8 mouse cellular contexts compared by ENCODE assay signal in genomic region chr1:72869681-72870614, GRCm38 (mm10). TPM values are rescaled to one million over a fixed set of nuclear protein-coding genes. Genes with fewer than 3 reads are reported as not detected.
DNase-seq lines count a peak whose midpoint lies in the region; ATAC-seq lines count a peak whose summit lies in the region.

No protein-coding gene starts in this region.

- peaks cover 30% of the 10 kb centered on the region for H3K27me3 ChIP-seq in forebrain, embryonic 10.5 days (ENCODE audit: poor library complexity, severe bottlenecking)
- H3K27me3 ChIP-seq in heart, embryonic 14.5 days (ENCODE audit: control insufficient read depth, insufficient read depth, low read length) = no peaks in the 10 kb centered on the region
- no peaks in the 10 kb centered on the region for H3K27me3 ChIP-seq in kidney, embryonic 16.5 days (ENCODE audit: insufficient read depth, low read length)
- H3K27me3 ChIP-seq in liver, embryonic 16.5 days (ENCODE audit: control insufficient read depth, insufficient read depth, low read depth, low read length) = peaks cover 44% of the 10 kb centered on the region
- peaks cover 25% of the 10 kb centered on the region for H3K27me3 ChIP-seq in neural tube, embryonic 13.5 days

- ATAC-seq in heart, embryonic 14.5 days (ENCODE audit: insufficient number of reproducible peaks, insufficient read depth, low FRiP score, low read depth) = peak; percentile 47
- ATAC-seq in kidney, embryonic 16.5 days (ENCODE audit: low FRiP score, low TSS enrichment) = peak; percentile 60
- peak; percentile 40; the same call in 1 of the 2 replicates for ATAC-seq in liver, embryonic 16.5 days (ENCODE audit: low read depth)
- no peak for ATAC-seq in neural tube, embryonic 13.5 days (ENCODE audit: low read depth)

- peak overlapping the region; percentile 98 for H3K4me2 ChIP-seq in heart, embryonic 14.5 days (ENCODE audit: low read length)
- H3K4me2 ChIP-seq in kidney, embryonic 16.5 days (replicated peaks; ENCODE audit: low read depth, low read length) = peak overlapping the region; percentile 94
- peak overlapping the region; percentile 58 for H3K4me2 ChIP-seq in liver, embryonic 16.5 days (ENCODE audit: low read depth, low read length)
- peak overlapping the region; percentile 85 for H3K4me2 ChIP-seq in neural tube, embryonic 13.5 days

- peak overlapping the region; percentile 87 for H3K27ac ChIP-seq in forebrain, embryonic 10.5 days
- peak overlapping the region; percentile 18 to 35; a peak in 3 of 4 replicates for H3K27ac ChIP-seq in heart, embryonic 14.5 days (replicated peaks in 1 of 2; ENCODE audit: control insufficient read depth in 1 of 2, insufficient read depth in 1 of 2, low read depth in 2 of 2, low read length in 2 of 2)
- peak overlapping the region; percentile 86 for H3K27ac ChIP-seq in kidney, embryonic 16.5 days (ENCODE audit: low read length)
- no peak overlapping the region for H3K27ac ChIP-seq in liver, embryonic 16.5 days (ENCODE audit: low read length)
- H3K27ac ChIP-seq in neural tube, embryonic 13.5 days (replicated peaks) = peak overlapping the region; percentile 79

- WGBS in forebrain, embryonic 10.5 days = 4% methylated on average over 22 of the region's 22 CpGs
- 11% methylated on average over 22 of the region's 22 CpGs for WGBS in heart, embryonic 14.5 days
- 7% methylated on average over 22 of the region's 22 CpGs for WGBS in kidney, embryonic 16.5 days
- WGBS in liver, embryonic 16.5 days (ENCODE audit: insufficient replicate concordance) = 5% methylated on average over 22 of the region's 22 CpGs
- 4% methylated on average over 22 of the region's 22 CpGs for WGBS in neural tube, embryonic 13.5 days

- H3K4me3 ChIP-seq in forebrain, embryonic 10.5 days = peak overlapping the region; percentile 68
- peak overlapping the region; percentile 61 to 75 for H3K4me3 ChIP-seq in heart, embryonic 14.5 days (ENCODE audit: control insufficient read depth in 1 of 2, insufficient read depth in 1 of 2, low read depth in 1 of 2, low read length in 2 of 2)
- peak overlapping the region; percentile 72 for H3K4me3 ChIP-seq in kidney, embryonic 16.5 days (ENCODE audit: low read length)
- H3K4me3 ChIP-seq in liver, embryonic 16.5 days (ENCODE audit: low read depth, low read length) = peak overlapping the region; percentile 33
- peak overlapping the region; percentile 55 for H3K4me3 ChIP-seq in neural tube, embryonic 13.5 days

- H3K36me3 ChIP-seq in forebrain, embryonic 10.5 days (replicated peaks) = peaks cover 14% of the 10 kb centered on the region; the same call in 1 of the 2 replicates
- H3K36me3 ChIP-seq in heart, embryonic 14.5 days (ENCODE audit: control insufficient read depth, insufficient read depth, low read length) = peaks cover 27% of the 10 kb centered on the region
- H3K36me3 ChIP-seq in kidney, embryonic 16.5 days (ENCODE audit: insufficient read depth, low read length) = no peaks in the 10 kb centered on the region
- no peaks in the 10 kb centered on the region for H3K36me3 ChIP-seq in liver, embryonic 16.5 days (ENCODE audit: control insufficient read depth, insufficient read depth)
- no peaks in the 10 kb centered on the region for H3K36me3 ChIP-seq in neural tube, embryonic 13.5 days

- peak; percentile 53 for DNase-seq in CD4-positive helper T cell, adult 2 months (ENCODE audit: low read depth, low spot score)
- DNase-seq in adrenal gland, postnatal 4 days (ENCODE audit: low spot score in 2 of 2) = peak; percentile 31 to 51
- DNase-seq in forebrain, embryonic 10.5 days (ENCODE audit: extremely low spot score, low spot score) = peak; percentile 85
- DNase-seq in thymus, adult 18-20 months = peak; percentile 21 to 26

- peak overlapping the region; percentile 64 for H3K9ac ChIP-seq in heart, embryonic 14.5 days (ENCODE audit: low read length)
- peak overlapping the region; percentile 57 for H3K9ac ChIP-seq in kidney, embryonic 16.5 days (replicated peaks; ENCODE audit: low read length)
- H3K9ac ChIP-seq in liver, embryonic 16.5 days (ENCODE audit: low read depth, low read length) = no peak overlapping the region
- peak overlapping the region; percentile 74 for H3K9ac ChIP-seq in neural tube, embryonic 13.5 days

- no peaks in the 10 kb centered on the region for H3K9me3 ChIP-seq in forebrain, embryonic 10.5 days
- no peaks in the 10 kb centered on the region for H3K9me3 ChIP-seq in heart, embryonic 14.5 days (ENCODE audit: control insufficient read depth, low read length)
- no peaks in the 10 kb centered on the region for H3K9me3 ChIP-seq in kidney, embryonic 16.5 days (ENCODE audit: low read length)
- no peaks in the 10 kb centered on the region for H3K9me3 ChIP-seq in liver, embryonic 16.5 days (replicated peaks; ENCODE audit: control insufficient read depth, low read length)
- H3K9me3 ChIP-seq in neural tube, embryonic 13.5 days = no peaks in the 10 kb centered on the region

- H3K4me1 ChIP-seq in forebrain, embryonic 10.5 days = peaks cover 85% of the 10 kb centered on the region
- peaks cover 6 to 33% of the 10 kb centered on the region in 2 experiments for H3K4me1 ChIP-seq in heart, embryonic 14.5 days (ENCODE audit: control insufficient read depth in 2 of 2, insufficient read depth in 2 of 2, low read length in 2 of 2)
- peaks cover 37% of the 10 kb centered on the region for H3K4me1 ChIP-seq in kidney, embryonic 16.5 days (ENCODE audit: insufficient read depth, low read length)
- peaks cover 6% of the 10 kb centered on the region for H3K4me1 ChIP-seq in liver, embryonic 16.5 days (ENCODE audit: control insufficient read depth, low read depth, low read length)
- peaks cover 91% of the 10 kb centered on the region for H3K4me1 ChIP-seq in neural tube, embryonic 13.5 days (replicated peaks)

RNA-seq across cellular contexts. Expression of gene Igfbp5, which starts 4.7 kb away (rescaled TPM):
- 100 to 1,000 TPM; 111 to 142 TPM for total RNA-seq in adrenal gland, postnatal 4 days (2021)
- 45.9 and 51.3 TPM in 2 replicates for polyA plus RNA-seq in forebrain, embryonic 10.5 days (2016; fragmentation: Nextera tagmentation; extraction: Ambion mirVana)
- 64.3 and 90.1 TPM in 2 replicates for polyA plus RNA-seq in heart, embryonic 14.5 days (2014; fragmentation: Nextera tagmentation; extraction: Ambion mirVana)
- 89.0 and 104 TPM in 2 replicates for polyA plus RNA-seq in kidney, embryonic 16.5 days (2015; fragmentation: Nextera tagmentation; extraction: Ambion mirVana)
- 1.0 and 1.7 TPM in 2 replicates for polyA plus RNA-seq in liver, embryonic 16.5 days (2015; fragmentation: Nextera tagmentation; extraction: Ambion mirVana)
- 158 and 172 TPM in 2 replicates for polyA plus RNA-seq in neural tube, embryonic 13.5 days (2015; fragmentation: Nextera tagmentation; extraction: Ambion mirVana)

RNA-seq across cellular contexts. Expression of gene Igfbp2, which starts 45.6 kb away (rescaled TPM):
- total RNA-seq in adrenal gland, postnatal 4 days (2021) = 100 to 1,000 TPM in 1 of 2 experiments, 10 to 100 TPM in 1; 26.7 to 306 TPM
- polyA plus RNA-seq in forebrain, embryonic 10.5 days (2016; fragmentation: Nextera tagmentation; extraction: Ambion mirVana) = 742 and 777 TPM in 2 replicates
- 53.2 and 67.5 TPM in 2 replicates for polyA plus RNA-seq in heart, embryonic 14.5 days (2014; fragmentation: Nextera tagmentation; extraction: Ambion mirVana)
- 144 and 152 TPM in 2 replicates for polyA plus RNA-seq in kidney, embryonic 16.5 days (2015; fragmentation: Nextera tagmentation; extraction: Ambion mirVana)
- polyA plus RNA-seq in liver, embryonic 16.5 days (2015; fragmentation: Nextera tagmentation; extraction: Ambion mirVana) = 13.4 and 17.9 TPM in 2 replicates
- polyA plus RNA-seq in neural tube, embryonic 13.5 days (2015; fragmentation: Nextera tagmentation; extraction: Ambion mirVana) = 337 and 391 TPM in 2 replicates

Comparison
In these comparisons a context has a peak if more than half of its experiments do, and no peak if none do; other contexts are left out.
1. DNase-seq: peak in every context shown above with its lines; median percentile 85 in forebrain, embryonic 10.5 days; 53 in CD4-positive helper T cell, adult 2 months; 41 in adrenal gland, postnatal 4 days; 24 in thymus, adult 18-20 months.
2. RNA of gene Igfbp5, which starts 4.7 kb away (polyA plus RNA-seq): 158 to 172 TPM in neural tube, embryonic 13.5 days, 64.3 to 90.1 TPM in heart, embryonic 14.5 days, 89.0 to 104 TPM in kidney, embryonic 16.5 days and 45.9 to 51.3 TPM in forebrain, embryonic 10.5 days; 1.0 to 1.7 TPM in liver, embryonic 16.5 days; every median in the first group is over 10 times any median in the second.
3. Peak in every context shown above with its lines, with median percentiles within 50 percentile points of each other: H3K4me3 ChIP-seq and H3K4me2 ChIP-seq.